Mouse (Mus musculus) neural tube, embryonic 11.5 days (tissue): ENCODE results near the gene Prkar1a. TPM values are rescaled to one million over a fixed set of nuclear protein-coding genes. Genes with fewer than 3 reads are reported as not detected.

Source experiments
- ATAC-seq: fragments of 200-750 bp; cut with Nextera tagmentation; 2 replicates; pipeline ENCODE4 v1.8.0; 2017; ENCODE audit warnings: moderate number of reproducible peaks, mild to moderate bottlenecking, moderate TSS enrichment, moderate library complexity; ENCODE audit not compliant: insufficient read depth, low FRiP score, low TSS enrichment
- DNase-seq: peaks from one replicate; pipeline ENCODE4 v3.0.0-alpha.2; 2015; ENCODE audit warnings: low spot score
- H3K27ac ChIP-seq: fragments of 300-500 bp; sonication (generic); 2 replicates; pipeline ENCODE4 v1.5.1; 2014; ENCODE audit warnings: low read depth, mild to moderate bottlenecking, low read length
- H3K27me3 ChIP-seq: fragments of 300-500 bp; sonication (generic); 2 replicates; pipeline ENCODE4 v1.6.1; 2014; ENCODE audit warnings: mild to moderate bottlenecking, low read length, mixed read lengths; ENCODE audit not compliant: control insufficient read depth, insufficient read depth
- H3K36me3 ChIP-seq: fragments of 300-500 bp; sonication (generic); 2 replicates; pipeline ENCODE4 v1.6.1; 2014; ENCODE audit warnings: mild to moderate bottlenecking, low read length, moderate library complexity, mixed read lengths; ENCODE audit not compliant: control insufficient read depth, insufficient read depth
- H3K4me1 ChIP-seq: fragments of 300-500 bp; sonication (generic); 2 replicates; pipeline ENCODE4 v1.6.1; 2014; ENCODE audit warnings: low read length, mixed read lengths; ENCODE audit not compliant: control insufficient read depth, insufficient read depth
- H3K4me2 ChIP-seq: fragments of 300-500 bp; sonication (generic); 2 replicates; pipeline ENCODE4 v1.6.1; 2014; ENCODE audit warnings: low read depth, mild to moderate bottlenecking, moderate library complexity
- H3K4me3 ChIP-seq: fragments of 300-500 bp; sonication (generic); 2 replicates; pipeline ENCODE4 v1.5.1; 2014; ENCODE audit warnings: low read depth, low read length
- H3K9ac ChIP-seq: fragments of 300-500 bp; sonication (generic); 2 replicates; pipeline ENCODE4 v1.6.1; 2014; ENCODE audit warnings: mild to moderate bottlenecking, low read length
- H3K9me3 ChIP-seq: fragments of 300-500 bp; sonication (generic); 2 replicates; pipeline ENCODE4 v1.6.1; 2016; ENCODE audit warnings: low read length; ENCODE audit not compliant: control insufficient read depth
- WGBS: fragments of 180-500 bp; shearing (Covaris S2); extraction: QIAGEN DNeasy Blood & Tissue Kit; methylation state at CpG from one replicate; pipeline ENCODE4 v1.1.7; 2014; 5-methylcytosine and 5-hydroxymethylcytosine counted together
- polyA plus RNA-seq: library from polyadenylated mRNA; unstranded; fragments of >200 nt; fragmentation: Nextera tagmentation; extraction: Ambion mirVana; gene quantifications from 2 replicates; pipeline ENCODE4 v1.2.1, GENCODE M21; 2014

Prkar1a gene
- polyA plus RNA-seq, 1 experiment from 2014 or later = 461 TPM

GRCm38 (mm10) chr11:109628099-109628498 lies 21.1 kb upstream of the Prkar1a start:
- DNase-seq (no peak), ATAC-seq (no peak)
- H3K36me3 ChIP-seq = no peaks in the 10 kb centered on the region
- no peak overlapping the region for H3K27ac ChIP-seq
- H3K9me3 ChIP-seq = no peaks in the 10 kb centered on the region
- no peak overlapping the region for H3K4me2 ChIP-seq
- H3K4me3 ChIP-seq = no peak overlapping the region
- 96% methylated on average over 3 of the region's 3 CpGs for WGBS
- H3K4me1 ChIP-seq = no peaks in the 10 kb centered on the region
- H3K9ac ChIP-seq = no peak overlapping the region
- no peaks in the 10 kb centered on the region for H3K27me3 ChIP-seq

GRCm38 (mm10) chr11:109629021-109629521 lies 20.1 kb upstream of the Prkar1a start:
- no peaks in the 10 kb centered on the region for H3K4me1 ChIP-seq
- no peaks in the 10 kb centered on the region for H3K27me3 ChIP-seq
- H3K27ac ChIP-seq = no peak overlapping the region
- no peak overlapping the region for H3K4me3 ChIP-seq
- no peak for ATAC-seq
- no peak for DNase-seq
- no peaks in the 10 kb centered on the region for H3K36me3 ChIP-seq
- no peak overlapping the region for H3K4me2 ChIP-seq
- H3K9ac ChIP-seq = no peak overlapping the region
- H3K9me3 ChIP-seq = no peaks in the 10 kb centered on the region
- WGBS = 73% methylated on average over 10 of the region's 10 CpGs

- H3K4me1 ChIP-seq = no peaks in the 10 kb centered on the region
- ATAC-seq (no peak), DNase-seq (no peak)
- H3K9me3 ChIP-seq = no peaks in the 10 kb centered on the region
- no peak overlapping the region for H3K4me2 ChIP-seq
- WGBS = 70% methylated on average over 9 of the region's 9 CpGs
- H3K4me3 ChIP-seq = no peak overlapping the region
- no peaks in the 10 kb centered on the region for H3K27me3 ChIP-seq
- H3K27ac ChIP-seq = no peak overlapping the region
- H3K9ac ChIP-seq = no peak overlapping the region
- H3K36me3 ChIP-seq = no peaks in the 10 kb centered on the region
Observed at GRCm38 (mm10) chr11:109634928-109635327, 14.3 kb upstream of the Prkar1a start.

GRCm38 (mm10) chr11:109635871-109636395 lies 13.3 kb upstream of the Prkar1a start:
- Histone ChIP-seq H3K4me1 (no peaks in the 10 kb centered on the region), H3K4me2 (no peak overlapping the region), H3K4me3 (no peak overlapping the region), H3K9ac (no peak overlapping the region), H3K36me3 (no peaks in the 10 kb centered on the region), H3K27ac (no peak overlapping the region), H3K9me3 (no peaks in the 10 kb centered on the region), H3K27me3 (no peaks in the 10 kb centered on the region)
- WGBS = 83% methylated on average over 6 of the region's 6 CpGs
- DNase-seq = no peak
- no peak for ATAC-seq

GRCm38 (mm10) chr11:109641498-109642222 lies 7.5 kb upstream of the Prkar1a start:
- Histone ChIP-seq H3K9me3 (no peaks in the 10 kb centered on the region), H3K27me3 (no peaks in the 10 kb centered on the region), H3K4me1 (no peaks in the 10 kb centered on the region), H3K4me3 (no peak overlapping the region), H3K36me3 (no peaks in the 10 kb centered on the region), H3K4me2 (no peak overlapping the region), H3K27ac (no peak overlapping the region), H3K9ac (no peak overlapping the region)
- DNase-seq = no peak
- ATAC-seq = no peak
- WGBS = 81% methylated on average over 5 of the region's 5 CpGs

- no peak for ATAC-seq
- 56% methylated on average over 7 of the region's 7 CpGs for WGBS
- H3K36me3 ChIP-seq = 0 out of 2 replicates have a peak, but pooled peaks cover 3% of the 10 kb centered on the region
- no peaks in the 10 kb centered on the region for H3K27me3 ChIP-seq
- no peak overlapping the region for H3K27ac ChIP-seq
- no peak overlapping the region for H3K9ac ChIP-seq
- H3K4me2 ChIP-seq = no peak overlapping the region
- no peaks in the 10 kb centered on the region for H3K9me3 ChIP-seq
- H3K4me1 ChIP-seq = peaks cover 16% of the 10 kb centered on the region
- H3K4me3 ChIP-seq = no peak overlapping the region
- DNase-seq = no peak
Observed at GRCm38 (mm10) chr11:109648510-109648909, 695 bp upstream of the Prkar1a start.

- H3K9me3 ChIP-seq = no peaks in the 10 kb centered on the region
- 0 out of 2 replicates have a peak, but pooled peaks cover 4% of the 10 kb centered on the region for H3K36me3 ChIP-seq
- H3K27me3 ChIP-seq = no peaks in the 10 kb centered on the region
- peak; percentile 78 for ATAC-seq
- DNase-seq = peak; percentile 82
- H3K4me1 ChIP-seq = peaks cover 16% of the 10 kb centered on the region
- peak overlapping the region; percentile 94 for H3K27ac ChIP-seq
- peak overlapping the region; percentile 98 for H3K4me3 ChIP-seq
- peak overlapping the region; percentile 82 for H3K4me2 ChIP-seq
- H3K9ac ChIP-seq = peak overlapping the region; percentile 96
- WGBS = 2% methylated on average over 31 of the region's 31 CpGs
Observed at GRCm38 (mm10) chr11:109649975-109650701, 933 bp downstream of the Prkar1a start.

GRCm38 (mm10) chr11:109650788-109651565 lies 1.8 kb downstream of the Prkar1a start:
- Histone ChIP-seq H3K9me3 (no peaks in the 10 kb centered on the region), H3K4me1 (peaks cover 16% of the 10 kb centered on the region), H3K27me3 (no peaks in the 10 kb centered on the region), H3K36me3 (0 out of 2 replicates have a peak, but pooled peaks cover 4% of the 10 kb centered on the region), H3K4me3 (peak overlapping the region; percentile 98), H3K27ac (peak overlapping the region; percentile 94), H3K4me2 (peak overlapping the region; percentile 82), H3K9ac (peak overlapping the region; percentile 96)
- peak; percentile 97 for ATAC-seq
- WGBS = under 1% methylated on average over 78 of the region's 90 CpGs
- peak; percentile 96 for DNase-seq
